Mouse (Mus musculus) E14TG2a.4 (cell line): Measurements from ENCODE around the gene Fnip2.

ENCODE experiments used
- CTCF ChIP-seq: conservative IDR thresholded peaks from 2 replicates; pipeline ENCODE4 v1.5.1; 2014; ENCODE audit warnings: low read length
- NANOG ChIP-seq: IDR thresholded peaks from 2 replicates; pipeline ENCODE4 v1.6.1; 2014; ENCODE audit warnings: borderline replicate concordance, low read length, mixed read lengths
- POU5F1 ChIP-seq: IDR thresholded peaks from 2 replicates; pipeline ENCODE4 v1.6.1; 2014; ENCODE audit warnings: low read length, borderline replicate concordance

DNA sequence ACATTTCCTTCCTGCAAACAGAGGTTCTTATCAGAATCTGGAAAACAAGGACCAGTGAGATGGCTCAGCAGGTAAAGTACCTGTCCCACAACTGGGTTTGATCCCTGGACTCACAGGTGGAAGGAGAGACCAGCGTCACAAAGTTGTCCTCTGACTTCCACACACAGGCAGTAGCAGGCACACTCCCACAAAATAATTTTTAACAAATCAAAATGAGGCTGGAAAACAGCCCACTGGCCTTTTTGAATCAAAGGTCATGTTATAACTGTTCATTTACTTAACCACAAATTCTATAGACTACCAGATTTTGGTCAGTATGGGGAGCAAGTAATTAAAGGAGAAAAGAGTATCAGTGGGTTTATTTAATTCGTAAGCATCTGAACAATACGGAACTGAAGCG is 50.6 kb downstream of the Fnip2 start:
- no peak for TF ChIP-seq CTCF
- TF ChIP-seq POU5F1 = no peak
- TF ChIP-seq NANOG = no peak
